Mouse (Mus musculus): Measurements from ENCODE around the gene App.
A peak's percentile ranks its signal among the peaks of the same experiment; 100 is the strongest.

App gene

GRCm38 (mm10) chr16:85149509-85149871 is 24.1 kb downstream of the App start:
- DNase-seq, result no peak

GRCm38 (mm10) chr16:85148615-85149508 is 24.7 kb downstream of the App start:
- no peak for DNase-seq

- DNase-seq, result no peak
Observed at GRCm38 (mm10) chr16:85147440-85147839, 26.1 kb downstream of the App start.

- no peak for DNase-seq
Observed at GRCm38 (mm10) chr16:85145771-85146178, 27.8 kb downstream of the App start.

GRCm38 (mm10) chr16:85145369-85145768 is 28.2 kb downstream of the App start:
- no peak for DNase-seq

DNA sequence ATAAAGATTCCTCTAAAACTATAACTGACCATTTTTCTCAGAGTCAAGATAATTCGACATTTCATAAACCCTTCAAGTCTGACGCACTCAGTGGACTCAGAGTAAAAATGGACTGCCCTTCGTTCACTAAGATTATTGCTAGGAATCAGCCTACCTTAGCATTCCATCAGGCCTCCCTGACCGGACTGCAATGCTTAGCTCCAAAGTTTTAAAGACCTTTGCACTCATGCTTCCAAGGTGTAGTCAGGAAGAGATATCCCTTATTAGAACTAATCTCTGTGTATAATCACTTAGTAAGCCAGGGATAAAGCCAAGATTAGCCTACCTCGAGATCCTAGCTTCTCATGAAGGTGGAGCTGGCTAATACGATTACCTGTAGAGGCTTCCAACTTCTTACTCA is 29.2 kb downstream of the App start:
- DNase-seq, result no peak

GRCm38 (mm10) chr16:85143863-85144262 is 29.7 kb downstream of the App start:
- DNase-seq, result no peak

DNA sequence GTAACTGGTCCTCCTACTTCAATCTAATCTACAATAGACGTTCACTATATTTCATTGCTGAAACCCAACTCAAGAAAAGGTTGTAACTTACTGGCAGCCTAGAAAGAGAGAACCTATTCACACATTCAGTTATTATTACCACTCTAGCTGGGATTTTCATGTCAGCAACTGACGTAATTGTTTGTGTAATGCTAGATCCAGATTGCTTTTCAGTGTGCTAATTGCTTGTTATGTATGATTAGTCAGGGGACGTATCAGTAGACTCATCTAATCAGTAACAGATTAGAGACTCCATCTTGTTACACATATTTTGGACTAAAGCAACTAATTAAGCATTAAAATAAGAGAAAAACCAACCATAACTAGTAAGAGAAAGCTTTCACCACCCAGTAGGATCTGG is 30.4 kb downstream of the App start:
- no peak for DNase-seq

DNA sequence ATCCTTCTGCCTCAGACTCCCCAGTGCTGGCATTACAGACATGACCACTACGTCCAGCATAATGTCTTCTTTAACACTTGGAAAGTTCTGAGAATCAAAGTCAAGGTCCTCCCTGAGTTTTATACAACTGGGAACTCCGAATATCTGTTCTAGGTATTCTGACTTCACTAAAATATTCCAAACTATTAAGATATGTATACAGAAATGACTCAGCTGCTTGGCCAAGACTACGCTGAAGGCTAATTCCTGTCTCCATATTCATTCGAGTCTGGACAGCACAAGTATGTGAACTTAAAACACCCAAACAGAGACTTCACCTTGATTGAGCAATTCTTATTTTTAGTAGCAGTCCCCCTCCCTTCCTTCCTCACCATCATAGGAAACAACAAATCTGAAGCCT is 32.2 kb downstream of the App start:
- no peak for DNase-seq

DNA sequence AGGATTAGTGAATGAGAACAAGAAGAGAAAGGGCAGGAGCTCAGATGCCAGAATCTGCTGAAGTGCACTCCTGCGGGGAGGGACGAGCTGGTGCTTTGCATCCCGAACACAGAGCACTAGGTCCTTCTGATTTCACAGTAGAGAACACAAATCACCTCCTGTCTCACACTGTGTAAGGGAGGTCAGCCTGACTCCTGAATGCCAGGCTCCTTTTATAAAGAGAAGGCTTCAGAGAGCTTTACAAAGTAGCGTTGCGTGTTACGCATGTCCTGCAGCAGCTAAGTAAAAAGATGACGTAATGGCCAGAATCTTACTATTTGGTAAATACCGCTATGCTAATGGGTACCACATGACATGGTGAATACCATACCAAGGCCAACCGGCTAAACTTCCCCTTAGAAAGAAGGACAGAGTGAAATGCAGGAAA is 34.4 kb downstream of the App start:
- DNase-seq, result peak in 1 of 2 experiments; percentile 55

- peak; percentile 60 to 68 for DNase-seq
Observed at GRCm38 (mm10) chr16:85137348-85137747, 36.2 kb downstream of the App start.

GRCm38 (mm10) chr16:85136046-85136445 is 37.5 kb downstream of the App start:
- DNase-seq, result no peak

GRCm38 (mm10) chr16:85133468-85133881 is 40.1 kb downstream of the App start:
- DNase-seq, result no peak

- DNase-seq, result no peak
Observed at GRCm38 (mm10) chr16:85133057-85133456, 40.5 kb downstream of the App start.

DNA sequence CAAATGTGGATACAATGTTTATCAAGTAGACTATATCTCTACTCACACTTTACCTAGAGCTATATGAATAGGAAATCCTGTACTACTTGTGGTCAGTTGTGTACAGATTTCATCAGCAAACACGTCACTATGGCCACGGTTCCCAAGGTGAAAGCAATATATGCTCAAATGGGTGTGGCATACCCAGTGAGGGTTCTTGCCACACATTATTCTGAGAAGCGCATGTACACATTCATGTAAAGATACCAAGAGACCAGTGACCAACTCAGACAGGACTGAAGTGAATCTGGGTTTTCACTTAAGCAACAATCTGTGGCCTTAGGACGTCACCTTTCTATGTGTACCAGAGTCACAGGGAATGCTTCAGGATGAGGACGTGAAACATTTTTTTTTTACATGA is 41.4 kb downstream of the App start:
- DNase-seq, result no peak

- DNase-seq, result no peak
Observed at GRCm38 (mm10) chr16:85130861-85131556, 42.6 kb downstream of the App start.

- DNase-seq, result no peak
Observed at GRCm38 (mm10) chr16:85128693-85129657, 44.6 kb downstream of the App start.

DNA sequence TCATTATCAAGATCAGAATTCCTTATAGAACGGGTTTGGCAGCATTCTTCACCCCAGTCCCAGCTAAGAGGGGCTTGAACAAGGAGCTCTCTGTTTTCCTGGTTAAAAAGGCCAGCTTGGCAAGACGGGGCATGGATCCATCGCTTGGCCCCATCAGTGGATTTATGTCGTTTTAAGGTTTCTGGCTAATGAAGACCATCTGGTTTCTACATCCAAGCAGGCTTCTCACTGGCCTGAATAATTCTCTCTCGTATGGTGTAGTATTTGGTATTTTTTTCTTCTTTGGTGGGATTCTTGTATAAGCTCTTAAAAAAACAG is 45.3 kb downstream of the App start:
- DNase-seq, result peak in 1 of 2 experiments; percentile 47

DNA sequence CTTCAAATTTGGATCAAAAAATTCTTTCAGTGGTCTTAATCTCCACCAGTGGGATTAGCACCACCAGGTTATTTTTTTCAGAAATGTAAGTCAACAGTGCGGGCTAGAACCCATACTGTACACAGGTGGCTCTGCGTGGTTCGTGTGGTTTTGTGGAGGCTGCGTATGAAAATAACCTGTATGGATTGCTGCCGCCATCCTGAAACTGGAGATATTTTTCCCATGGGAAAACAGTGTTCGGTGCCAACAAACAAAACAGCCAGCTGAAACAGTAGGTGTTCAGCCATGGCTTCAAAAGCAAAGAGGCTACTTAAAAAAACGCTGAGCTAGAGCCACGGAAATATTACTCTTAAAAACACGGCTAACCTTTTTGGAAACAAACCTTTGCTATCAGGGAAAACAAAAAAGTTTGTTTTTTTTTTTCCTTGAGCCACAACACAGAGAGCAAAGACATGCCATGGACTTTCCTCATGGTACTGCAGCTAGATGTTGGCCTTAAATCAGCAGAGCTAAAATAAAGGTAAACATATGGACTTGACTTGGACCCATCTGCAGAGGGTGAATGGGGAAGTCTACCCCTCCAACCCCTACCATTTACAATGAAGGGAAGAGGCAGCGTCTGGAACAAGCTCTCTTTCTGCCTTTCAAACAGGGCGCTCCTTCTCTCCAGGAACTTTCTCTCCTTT is 45.8 kb downstream of the App start:
- peak; percentile 51 to 55 for DNase-seq

- no peak for DNase-seq
Observed at GRCm38 (mm10) chr16:85124649-85125048, 48.9 kb downstream of the App start.

DNA sequence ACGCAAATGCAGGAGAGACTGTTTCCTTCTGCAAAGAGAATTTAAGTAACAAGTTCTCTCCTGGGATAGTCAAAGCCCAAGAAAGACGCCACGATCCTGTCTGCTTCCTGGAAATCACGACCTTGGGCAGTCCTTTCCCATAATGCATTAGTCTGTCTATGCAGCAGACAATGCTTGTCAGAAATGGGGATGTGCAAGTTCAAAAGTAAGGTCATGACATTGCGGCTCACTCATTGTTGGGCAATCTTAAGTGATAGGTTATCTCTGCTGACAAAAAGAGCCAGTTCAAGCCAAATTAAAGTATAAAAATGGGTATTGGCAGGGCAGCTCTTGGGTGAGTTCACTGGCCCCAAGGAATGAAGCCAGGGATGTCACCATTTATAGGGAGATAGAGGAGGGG is 51.6 kb downstream of the App start:
- no peak for DNase-seq

GRCm38 (mm10) chr16:85118916-85119315 is 54.6 kb downstream of the App start:
- peak in 1 of 2 experiments; percentile 56 for DNase-seq

GRCm38 (mm10) chr16:85117541-85117940 is 56.0 kb downstream of the App start:
- no peak for DNase-seq
